Mouse (Mus musculus) spleen, adult 18-20 months (tissue): ENCODE results near the gene Hist2h3c1.
"Not testable (repeated sequence)": the region's sequence is repeated elsewhere in the genome, so short reads cannot be mapped to it uniquely, and the experiment has no call there.

Experiments
- DNase-seq, 2 experiments: peaks; one replicate each; pipeline ENCODE4 v3.0.0; 2022; ENCODE audit warnings: mixed read lengths in 2 of 2

The Hist2h3c1 gene

DNA sequence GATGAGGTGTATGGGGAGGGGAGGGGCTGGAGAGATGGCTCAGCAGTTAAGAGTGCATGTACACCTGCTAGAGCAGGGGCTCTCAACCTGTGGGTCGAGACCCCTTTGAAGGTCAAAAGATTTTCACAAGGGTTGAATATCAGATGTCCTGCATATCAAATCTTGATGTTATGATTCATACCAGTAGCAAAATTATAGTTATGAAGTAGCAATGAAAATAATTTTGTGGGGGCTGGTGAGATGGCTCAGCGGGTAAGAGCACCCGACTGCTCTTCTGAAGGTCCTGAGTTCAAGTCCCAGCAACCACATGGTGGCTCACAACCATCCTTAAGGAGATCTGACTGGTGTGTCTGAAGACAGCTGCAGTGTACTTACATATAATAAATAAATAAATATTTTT, 44.2 kb downstream of the Hist2h3c1 start:
- not testable (repeated sequence) for DNase-seq

DNA sequence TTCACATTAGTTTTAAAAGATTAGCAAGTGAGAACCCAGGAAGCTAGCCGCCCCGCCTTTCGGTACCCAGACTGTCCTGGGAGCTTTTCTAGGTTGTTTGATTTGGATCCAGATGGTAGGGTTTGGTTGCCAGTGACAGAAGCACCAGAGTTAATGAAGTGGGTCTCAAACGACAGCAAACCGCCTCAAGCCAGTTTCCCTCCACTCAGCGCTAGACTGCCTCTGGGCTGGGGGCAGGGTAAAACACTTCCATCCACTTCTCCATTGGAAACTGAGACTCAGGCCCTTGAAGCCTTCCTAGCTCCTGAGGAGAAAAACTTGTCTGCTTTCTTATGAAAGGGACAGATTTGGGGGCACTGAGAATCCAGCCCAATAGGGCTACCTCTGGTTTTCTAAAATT, 46.2 kb downstream of the Hist2h3c1 start:
- no peak for DNase-seq

DNA sequence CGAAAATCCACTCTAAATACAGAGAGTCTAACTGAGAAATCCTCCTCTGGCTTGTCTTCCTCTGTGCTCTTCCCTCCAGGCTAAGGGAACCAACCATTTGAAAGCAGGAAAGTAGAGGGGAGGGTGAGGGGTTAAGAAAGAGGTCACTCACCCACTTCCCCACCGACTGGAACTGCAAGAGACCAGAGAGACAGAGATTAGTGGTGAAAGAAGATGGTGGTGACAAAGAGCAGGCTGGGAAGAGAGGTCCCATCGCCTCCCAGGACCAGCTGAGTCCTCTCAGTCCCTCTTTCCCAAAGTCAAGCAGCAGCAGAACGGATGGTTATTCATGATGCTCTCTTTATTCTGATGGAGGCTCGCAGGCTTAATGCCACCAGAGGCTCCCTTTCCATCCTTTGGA, 46.9 kb downstream of the Hist2h3c1 start:
- DNase-seq: no peak

DNA sequence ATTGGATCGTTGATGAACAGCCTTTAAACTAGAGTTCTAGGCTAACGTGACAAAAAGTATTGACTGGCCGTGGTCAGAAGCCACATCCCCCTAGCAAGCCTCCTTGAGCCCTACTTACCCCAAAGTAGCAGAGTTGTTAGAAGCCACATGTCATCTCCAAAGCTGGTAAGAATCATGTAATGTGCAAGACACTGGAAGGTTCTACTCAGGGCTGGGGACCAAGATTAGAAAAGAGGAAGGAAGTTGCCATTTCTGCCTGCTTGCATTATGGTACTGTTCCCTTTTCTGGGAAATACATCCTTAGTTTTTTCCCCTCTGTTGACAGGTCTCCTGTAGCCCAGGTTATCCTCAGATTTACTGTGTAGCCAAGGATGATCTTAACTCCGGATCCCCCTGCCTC, 47.3 kb downstream of the Hist2h3c1 start, which contains the start of gene Fcgr1:
Gene Fcgr1, minus strand, starts transcription at position 183 of the 400 bp plus-strand sequence.
- DNase-seq: no peak
